Mouse (Mus musculus) CH12.LX (cell line): ENCODE data around the gene Copa. TPM values are rescaled to one million over a fixed set of nuclear protein-coding genes. Genes with fewer than 3 reads are reported as not detected.

Experiments
- DNase-seq: peaks from one replicate; pipeline ENCODE4 v3.0.0-alpha.2; 2013; ENCODE audit errors: extremely low read depth
- H3K27ac ChIP-seq: 2 replicates; pipeline ENCODE4 v1.5.1; 2012; ENCODE audit warnings: low read depth, mild to moderate bottlenecking, control low read depth, moderate library complexity; ENCODE audit not compliant: insufficient read depth
- H3K27me3 ChIP-seq: replicated peaks from 2 replicates; pipeline ENCODE3; 2012; ENCODE audit warnings: inconsistent platforms
- H3K36me3 ChIP-seq, 2 experiments: replicated peaks in 1 of 2; 2 replicates each; pipeline versions ENCODE3 to v1.6.1; 2012; ENCODE audit warnings: inconsistent platforms in 1 of 2, low read length in 1 of 2, mild to moderate bottlenecking in 1 of 2, mixed read lengths in 1 of 2, moderate library complexity in 1 of 2; ENCODE audit not compliant: control insufficient read depth in 1 of 2, insufficient read depth in 1 of 2
- H3K4me1 ChIP-seq, 2 experiments: 2 replicates each; pipeline ENCODE4 v1.6.1; 2012; ENCODE audit warnings: inconsistent platforms in 1 of 2, moderate library complexity in 1 of 2; ENCODE audit not compliant: insufficient read depth in 2 of 2, control insufficient read depth in 1 of 2
- H3K4me2 ChIP-seq: 2 replicates; pipeline ENCODE4 v1.6.1; 2012; ENCODE audit warnings: low read depth, mild to moderate bottlenecking, control low read depth; ENCODE audit not compliant: poor library complexity, insufficient read depth, severe bottlenecking
- H3K4me3 ChIP-seq, 3 experiments: fragments of 150-350 bp in 1 of 3; sonication (generic) in 1 of 3; replicated peaks in 1 of 3; 2 replicates each; pipeline versions ENCODE3 to v1.5.1; 2011 to 2012; ENCODE audit warnings: low read depth in 2 of 3, low read length in 2 of 3, mild to moderate bottlenecking in 2 of 3, moderate library complexity in 2 of 3, control low read depth in 1 of 3, improper control_type of control experiment in 1 of 3, inconsistent platforms in 1 of 3, mixed read lengths in 1 of 3; ENCODE audit not compliant: poor library complexity in 1 of 3
- H3K79me2 ChIP-seq: replicated peaks from 2 replicates; pipeline ENCODE4 v1.6.1; 2012; ENCODE audit warnings: mild to moderate bottlenecking, moderate library complexity; ENCODE audit not compliant: control insufficient read depth, poor library complexity, insufficient read depth, severe bottlenecking; ENCODE audit errors: extremely low read depth
- H3K9ac ChIP-seq: 2 replicates; pipeline ENCODE4 v1.6.1; 2012; ENCODE audit warnings: low read depth, mild to moderate bottlenecking, control low read depth, moderate library complexity; ENCODE audit not compliant: insufficient read depth
- H3K9me3 ChIP-seq: replicated peaks from 2 replicates; pipeline ENCODE3; 2012; ENCODE audit warnings: low read length, inconsistent platforms, mixed read lengths
- CHD1 ChIP-seq: IDR thresholded peaks from 2 replicates; pipeline ENCODE4 v1.6.1; 2012; ENCODE audit warnings: low read depth, low read length, improper control_type of control experiment, inconsistent platforms
- EP300 ChIP-seq: IDR thresholded peaks from 2 replicates; pipeline ENCODE4 v1.6.1; 2011; ENCODE audit warnings: low read length, improper control_type of control experiment
- GABPA ChIP-seq: IDR thresholded peaks from 2 replicates; pipeline ENCODE4 v1.6.1; 2012; ENCODE audit warnings: low read depth, low read length, improper control_type of control experiment, inconsistent platforms; ENCODE audit not compliant: insufficient replicate concordance
- HCFC1 ChIP-seq: IDR thresholded peaks from 2 replicates; pipeline ENCODE4 v1.6.1; 2012; ENCODE audit warnings: low read depth, mild to moderate bottlenecking, inconsistent platforms, low read length, improper control_type of control experiment
- IRF4 ChIP-seq: IDR thresholded peaks from 2 replicates; pipeline ENCODE4 v1.6.1; 2014; ENCODE audit warnings: low read depth, mild to moderate bottlenecking, inconsistent platforms, low read length, improper control_type of control experiment
- JUN ChIP-seq: IDR thresholded peaks from 2 replicates; pipeline ENCODE4 v1.6.1; 2011; ENCODE audit warnings: low read depth, mild to moderate bottlenecking, low read length, improper control_type of control experiment, moderate library complexity; ENCODE audit not compliant: insufficient read depth
- JUND ChIP-seq: conservative IDR thresholded peaks from 2 replicates; pipeline ENCODE4 v1.6.1; 2011; ENCODE audit warnings: low read depth, low read length, improper control_type of control experiment
- KAT2A ChIP-seq: IDR thresholded peaks from 2 replicates; pipeline ENCODE4 v1.6.1; 2012; ENCODE audit warnings: low read length, improper control_type of control experiment, inconsistent platforms; ENCODE audit not compliant: insufficient replicate concordance
- MAZ ChIP-seq: IDR thresholded peaks from 2 replicates; pipeline ENCODE4 v1.6.1; 2012; ENCODE audit warnings: low read depth, mild to moderate bottlenecking, inconsistent platforms, low read length, improper control_type of control experiment, moderate library complexity
- NELFE ChIP-seq: IDR thresholded peaks from 2 replicates; pipeline ENCODE4 v1.6.1; 2011; ENCODE audit warnings: low read depth, low read length, improper control_type of control experiment
- NRF1 ChIP-seq: IDR thresholded peaks from 2 replicates; pipeline ENCODE4 v1.6.1; 2014; ENCODE audit warnings: low read depth, mild to moderate bottlenecking, inconsistent platforms, low read length, improper control_type of control experiment, moderate library complexity
- PAX5 ChIP-seq: IDR thresholded peaks from 2 replicates; pipeline ENCODE4 v1.6.1; 2012; ENCODE audit warnings: low read length, inconsistent platforms, mixed read lengths
- POLR2A ChIP-seq: IDR thresholded peaks from 2 replicates; pipeline ENCODE4 v1.6.1; 2011; ENCODE audit warnings: low read depth, mild to moderate bottlenecking, improper control_type of control experiment, low read length
- POLR2AphosphoS2 ChIP-seq: IDR thresholded peaks from 2 replicates; pipeline ENCODE4 v1.6.1; 2011; ENCODE audit warnings: low read depth, low read length, improper control_type of control experiment
- RAD21 ChIP-seq: IDR thresholded peaks from 2 replicates; pipeline ENCODE4 v1.6.1; 2011; ENCODE audit warnings: low read depth, mild to moderate bottlenecking, low read length, improper control_type of control experiment, moderate library complexity
- RCOR1 ChIP-seq: conservative IDR thresholded peaks from 2 replicates; pipeline ENCODE4 v1.6.1; 2012; ENCODE audit warnings: low read depth, mild to moderate bottlenecking, inconsistent platforms, low read length, improper control_type of control experiment
- SMC3 ChIP-seq: IDR thresholded peaks from 2 replicates; pipeline ENCODE4 v1.6.1; 2011; ENCODE audit warnings: low read depth, low read length, improper control_type of control experiment
- UBTF ChIP-seq: IDR thresholded peaks from 2 replicates; pipeline ENCODE4 v1.6.1; 2012; ENCODE audit warnings: low read depth, mild to moderate bottlenecking, inconsistent platforms, low read length, improper control_type of control experiment, moderate library complexity
- USF1 ChIP-seq: IDR thresholded peaks from 2 replicates; pipeline ENCODE4 v1.6.1; 2014; ENCODE audit warnings: low read depth, mild to moderate bottlenecking, inconsistent platforms, low read length, improper control_type of control experiment
- USF2 ChIP-seq: conservative IDR thresholded peaks from 2 replicates; pipeline ENCODE4 v1.6.1; 2011; ENCODE audit warnings: low read depth, low read length, improper control_type of control experiment
- ZC3H11A ChIP-seq: IDR thresholded peaks from 2 replicates; pipeline ENCODE4 v1.6.1; 2012; ENCODE audit warnings: low read depth, mild to moderate bottlenecking, inconsistent platforms, low read length, improper control_type of control experiment
- ZKSCAN1 ChIP-seq: IDR thresholded peaks from 2 replicates; pipeline ENCODE4 v1.6.1; 2012; ENCODE audit warnings: low read depth, inconsistent platforms, low read length, improper control_type of control experiment, borderline replicate concordance
- ZMIZ1 ChIP-seq: IDR thresholded peaks from 2 replicates; pipeline ENCODE4 v1.6.1; 2012; ENCODE audit warnings: low read depth, mild to moderate bottlenecking, inconsistent platforms, low read length, improper control_type of control experiment
- dilution Hi-C: fragments of 300-500 bp; cut with MboI; formaldehyde crosslinking; loops from 2 replicates; pipeline ENCODE4 v1.14.3; 2020; ENCODE audit warnings: low sequenced_read_pairs; ENCODE audit not compliant: extremely low pct_unique_long_range_greater_than_20kb, extremely low pct_ligation_motif_present
- in situ Hi-C: fragments of 300-500 bp; cut with MboI; formaldehyde crosslinking; loops from 3 replicates; pipeline ENCODE4 v1.14.3; 2019; ENCODE audit warnings: low sequenced_read_pairs, low pct_ligation_motif_present, low pct_unique_long_range_greater_than_20kb, mixed read lengths
- polyA plus RNA-seq: library from polyadenylated mRNA; unstranded; fragments of >175 nt; gene quantifications from 2 replicates; pipeline ENCODE4 v1.2.1, GENCODE M21; 2012; ENCODE audit warnings: low read depth; ENCODE audit not compliant: insufficient read length
- total RNA-seq, 2 experiments: library from RNA; depleted of rRNA; stranded (reverse); fragments of 300-350 nt in 1 of 2; fragments of >200 nt in 1 of 2; gene quantifications; 2 replicates each; pipeline ENCODE4 v1.2.3; 2012 to 2014

The Copa gene
- total and polyA plus RNA-seq, 3 experiments, result 157 to 165 (median 158) TPM

- no peaks in the 10 kb centered on the region for H3K9me3 ChIP-seq
- dilution Hi-C loops, result no loop called here
- H3K4me1 ChIP-seq, result peaks cover 0 to 25% of the 10 kb centered on the region in 2 experiments; a peak in 2 of 4 replicates
Observed at GRCm38 (mm10) chr1:172154536-172154935, 72.2 kb downstream of the Copa start.

GRCm38 (mm10) chr1:172155518-172155917 is 73.2 kb downstream of the Copa start:
- no peak overlapping the region for H3K27ac ChIP-seq
- peaks cover 34 to 65% of the 10 kb centered on the region in 2 experiments for H3K36me3 ChIP-seq
- DNase-seq, result no peak
- no peak overlapping the region for H3K4me3 ChIP-seq
- no peak for TF ChIP-seq ZKSCAN1
- TF ChIP-seq RCOR1, result no peak
- no peak for TF ChIP-seq PAX5
- TF ChIP-seq ZC3H11A, result no peak
- no peak for TF ChIP-seq RAD21
- TF ChIP-seq CHD1, result no peak
- TF ChIP-seq IRF4, result no peak
- TF ChIP-seq UBTF, result no peak
- no peak for TF ChIP-seq POLR2AphosphoS2
- no peak for TF ChIP-seq KAT2A
- TF ChIP-seq GABPA, result no peak
- no peak for TF ChIP-seq HCFC1
- no peak for TF ChIP-seq SMC3
- no peak for TF ChIP-seq JUND
- no peak for TF ChIP-seq USF1
- TF ChIP-seq MAZ, result no peak
- no peak for TF ChIP-seq POLR2A
- no peak for TF ChIP-seq ZMIZ1
- TF ChIP-seq USF2, result no peak
- TF ChIP-seq EP300, result no peak
- no peak overlapping the region for H3K9ac ChIP-seq
- peaks cover 0 to 28% of the 10 kb centered on the region in 2 experiments; a peak in 2 of 4 replicates for H3K4me1 ChIP-seq
- no peaks in the 10 kb centered on the region for H3K27me3 ChIP-seq
- dilution Hi-C loops (no loop called here), in situ Hi-C loops (no loop called here)
- H3K4me2 ChIP-seq, result no peak overlapping the region
- H3K79me2 ChIP-seq, result peaks cover 28% of the 10 kb centered on the region
- no peaks in the 10 kb centered on the region for H3K9me3 ChIP-seq

More at GRCm38 (mm10) chr1:172154536-172154935, 72.2 kb downstream of the Copa start:
- no peak for DNase-seq
- no peak for TF ChIP-seq RCOR1
- TF ChIP-seq POLR2AphosphoS2, result no peak
- no peak for TF ChIP-seq USF1
- no peak for TF ChIP-seq IRF4
- no peak for TF ChIP-seq ZMIZ1
- no peak for TF ChIP-seq NELFE
- TF ChIP-seq CHD1, result no peak
- no peak for TF ChIP-seq JUN
- no peak for TF ChIP-seq NRF1
- no peak for TF ChIP-seq POLR2A
- Histone ChIP-seq H3K4me3 (no peak overlapping the region), H3K36me3 (peaks cover 35 to 70% of the 10 kb centered on the region in 2 experiments), H3K4me2 (no peak overlapping the region), H3K9ac (no peak overlapping the region), H3K27ac (no peak overlapping the region), H3K27me3 (no peaks in the 10 kb centered on the region), H3K79me2 (peaks cover 28% of the 10 kb centered on the region)
- in situ Hi-C loops, result no loop called here
